Mouse (Mus musculus): ENCODE data around the gene Uimc1.

Uimc1 gene

DNA sequence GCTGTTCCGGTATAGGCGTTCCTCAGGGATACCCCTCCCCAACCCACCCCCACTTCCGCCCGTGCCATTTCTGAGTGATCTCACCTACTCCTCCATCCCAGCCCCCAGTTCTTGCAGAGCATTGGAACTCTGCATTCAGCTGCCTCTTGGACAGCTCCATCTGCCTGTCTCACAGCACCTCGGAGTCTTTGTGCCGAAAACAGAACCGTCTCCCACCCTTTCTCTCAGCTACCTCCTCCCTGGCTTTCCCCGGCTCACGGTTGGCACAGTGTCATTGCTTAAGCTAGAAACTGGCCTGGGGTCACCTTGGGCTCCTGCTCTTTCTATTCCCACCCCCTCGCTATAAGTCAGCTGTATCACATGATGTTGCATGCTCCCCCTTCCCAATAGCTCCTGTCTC lies 99.7 kb downstream of the Uimc1 start:
- intact Hi-C loops (cut with DNase I): no loop called here

DNA sequence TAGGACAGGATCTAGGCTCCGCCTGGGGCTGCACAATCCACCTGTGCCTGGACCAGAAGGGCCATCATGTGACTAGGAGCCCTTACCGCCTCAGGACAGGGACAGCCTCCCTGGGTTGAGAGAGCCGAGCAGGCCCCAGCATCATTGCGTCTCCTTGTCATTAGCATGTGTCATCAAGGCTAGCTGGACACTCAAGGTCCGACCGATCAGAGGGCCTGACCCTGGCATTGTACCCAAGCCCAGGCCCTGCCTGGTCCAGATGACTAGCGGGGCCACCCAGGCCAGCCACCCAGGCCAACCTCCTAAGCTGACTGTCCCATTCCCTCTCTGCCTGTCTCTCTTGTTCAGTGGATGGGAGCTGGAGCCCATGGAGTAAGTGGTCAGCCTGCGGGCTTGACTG lies 102.5 kb downstream of the Uimc1 start:
- intact Hi-C loops (cut with DNase I): no loop called here

- intact Hi-C loops (cut with DNase I): no loop called here
Measured at GRCm38 (mm10) chr13:54995161-54995560, 104.9 kb downstream of the Uimc1 start.

DNA sequence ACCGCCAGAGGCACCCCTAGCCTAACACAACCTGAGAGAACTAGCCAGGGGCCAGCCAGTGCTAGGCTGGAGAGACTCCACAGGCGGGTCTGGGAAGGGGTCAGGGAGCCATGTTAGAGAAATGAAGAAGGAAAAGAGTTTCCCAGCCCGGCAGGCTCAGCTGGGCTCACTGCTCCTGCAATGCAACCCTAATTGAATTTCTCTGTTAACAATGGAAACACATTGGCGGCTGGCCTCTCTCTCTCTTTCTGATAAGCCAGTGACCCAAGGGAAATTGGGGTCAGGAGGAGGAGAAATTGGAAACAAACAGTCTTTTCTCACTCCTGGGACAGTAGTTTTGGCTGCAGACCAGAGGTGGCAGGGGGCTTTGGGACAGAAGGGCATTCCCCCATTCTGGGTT lies 105.5 kb downstream of the Uimc1 start:
- intact Hi-C loops (cut with DNase I): no loop called here

DNA sequence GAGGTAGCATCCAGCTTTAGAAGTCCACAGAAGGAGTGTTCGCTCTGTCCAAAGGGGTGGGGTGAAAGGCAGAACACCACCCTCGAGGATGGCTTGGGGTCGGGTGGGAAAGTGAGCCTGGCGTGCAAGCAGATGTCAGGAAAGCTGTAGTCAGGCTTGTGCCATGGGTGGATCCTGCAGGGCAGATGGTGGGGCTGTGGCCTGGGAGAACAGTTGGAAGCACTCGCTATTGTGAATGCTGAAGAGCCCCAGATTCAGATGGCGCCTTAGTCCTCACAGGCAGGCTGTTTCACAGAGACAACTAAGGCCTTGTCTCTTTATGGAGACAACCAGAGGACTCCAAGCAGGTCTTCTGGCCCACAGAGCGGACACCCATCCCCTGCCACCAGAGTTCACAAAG lies 107.9 kb downstream of the Uimc1 start:
- intact Hi-C loops (cut with DNase I): no loop called here

- intact Hi-C loops (cut with DNase I): no loop called here
Measured at GRCm38 (mm10) chr13:54988181-54988760, 111.8 kb downstream of the Uimc1 start.

- intact Hi-C loops (cut with DNase I): no loop called here
Measured at GRCm38 (mm10) chr13:54987405-54987804, 112.7 kb downstream of the Uimc1 start.

- intact Hi-C loops (cut with DNase I): no loop called here
Measured at GRCm38 (mm10) chr13:54983614-54984013, 116.5 kb downstream of the Uimc1 start.

DNA sequence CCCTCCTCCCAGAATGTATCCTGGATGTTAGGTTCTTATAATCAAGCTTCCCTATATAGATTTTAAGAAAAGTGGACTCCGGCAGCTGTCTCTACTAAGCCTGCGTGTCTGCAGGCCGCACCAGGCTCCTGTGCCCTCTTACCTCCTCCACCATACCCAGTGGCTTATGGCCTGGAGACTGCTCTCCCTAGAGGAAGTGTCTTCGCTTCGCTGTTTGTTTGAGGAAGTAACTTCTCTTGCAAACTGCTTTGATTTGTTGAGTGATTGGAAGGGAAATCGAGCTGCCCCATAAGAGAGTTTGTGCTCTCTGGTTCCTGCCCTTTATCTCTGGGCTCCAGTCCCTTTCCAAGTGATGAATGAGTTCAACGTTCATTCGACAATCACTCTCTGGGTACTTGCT lies 117.1 kb downstream of the Uimc1 start:
- intact Hi-C loops (cut with DNase I): no loop called here

DNA sequence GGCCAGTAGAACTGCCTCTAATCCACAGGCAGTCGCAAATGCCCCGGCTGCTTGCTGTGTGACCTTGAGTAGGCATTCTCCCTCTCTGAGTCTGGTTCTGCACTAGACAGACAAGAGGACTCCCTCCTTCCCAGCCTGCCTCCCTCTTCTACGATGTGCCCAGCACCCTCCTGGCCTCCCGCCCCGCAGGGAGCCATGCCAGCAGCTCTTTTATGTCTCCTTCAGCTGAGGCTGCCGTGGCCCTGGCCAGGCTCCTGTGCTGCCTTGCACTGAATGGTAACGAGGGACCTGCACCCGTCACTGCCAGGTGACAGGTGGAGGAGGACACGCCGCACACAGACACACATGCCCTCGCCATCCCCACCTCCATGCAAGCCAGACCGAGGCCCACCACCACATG lies 119.1 kb downstream of the Uimc1 start:
- intact Hi-C loops (cut with DNase I): no loop called here

GRCm38 (mm10) chr13:54978804-54979203 lies 121.3 kb downstream of the Uimc1 start:
- intact Hi-C loops (cut with DNase I): no loop called here

All from adrenal gland (tissue).